Mouse (Mus musculus) heart, postnatal 0 days (tissue): Measurements from ENCODE around the gene Nab1.

ENCODE experiments used
- CTCF ChIP-seq: IDR thresholded peaks from 2 replicates; pipeline ENCODE4 v1.5.1; 2016; ENCODE audit warnings: antibody characterized with exemption, control low read depth, low read depth
- EP300 ChIP-seq: IDR thresholded peaks from 2 replicates; pipeline ENCODE4 v1.6.1; 2016; ENCODE audit warnings: antibody characterized with exemption, low read depth

DNA sequence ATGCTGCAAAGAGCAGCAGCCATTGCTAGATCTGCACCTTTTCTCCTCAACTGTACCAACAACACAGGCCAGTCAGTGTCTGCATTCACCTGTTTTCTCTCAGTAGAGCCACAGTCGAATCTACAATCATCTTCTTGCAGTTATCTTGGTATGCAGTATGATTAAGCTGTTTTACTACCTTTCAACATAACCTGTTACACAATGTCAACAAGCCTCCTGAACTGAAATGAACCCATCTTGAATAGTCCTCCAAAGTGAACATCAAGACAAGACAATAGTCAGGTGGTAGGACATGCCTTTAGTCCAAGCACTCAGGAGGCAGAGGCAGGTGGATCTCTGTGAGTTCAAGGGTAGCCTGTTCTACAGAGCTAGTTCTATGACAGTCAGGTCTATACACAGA is 26.2 kb downstream of the Nab1 start:
- TF ChIP-seq EP300 (no peak), CTCF (no peak)
